Mouse (Mus musculus) left cerebral cortex, postnatal 14 days (tissue): ENCODE measurements around the gene Mrgprb2. TPM values are rescaled to one million over a fixed set of nuclear protein-coding genes. Genes with fewer than 3 reads are reported as not detected.

Experiments
- DNase-seq, 2 experiments: peaks; one replicate each; pipeline ENCODE4 v3.0.0; 2021 to 2022; ENCODE audit warnings: low spot score in 2 of 2, mixed read lengths in 1 of 2
- intact Hi-C: fragments of 180-260 bp; cut with DNase I; formaldehyde crosslinking; loops from one replicate; pipeline ENCODE4 v1.15.1; 2025
- long read RNA-seq, 2 experiments: library from polyadenylated mRNA; stranded (forward); transcript quantifications; one replicate each; pipeline ENCODE4 v2.0.0; 2021
- total RNA-seq, 2 experiments: library from RNA; stranded (reverse); gene quantifications; 2 replicates each; pipeline ENCODE4 v1.2.3; 2021

The Mrgprb2 gene
- not detected for total RNA-seq
- long read RNA-seq, experiment 1: 0 reads
- long read RNA-seq, experiment 2: 0 reads

DNA sequence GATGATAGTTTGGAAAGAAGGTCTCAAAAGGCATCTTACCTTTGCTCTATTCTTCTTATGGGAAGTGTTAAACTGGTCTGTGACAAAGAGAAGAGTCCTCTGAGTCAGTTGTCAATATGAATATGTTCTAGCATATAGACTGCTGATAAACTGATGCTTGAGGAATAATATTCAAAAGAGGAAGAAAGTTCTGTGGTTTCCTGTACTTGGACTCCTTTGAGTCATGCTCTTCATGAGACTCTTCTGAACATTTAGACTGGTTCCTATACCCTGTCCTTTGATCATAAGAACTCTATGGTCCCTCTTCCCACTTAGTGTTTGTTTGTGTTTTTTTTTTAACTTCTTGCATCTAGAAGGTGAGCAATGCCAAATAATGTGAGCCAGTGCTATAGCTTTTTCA lies at the start of gene Mrgprb2:
TSS of gene Mrgprb2 (minus strand) at position 101 of the 400 bp plus-strand sequence.
- DNase-seq: no peak
- intact Hi-C loops: no loop called here

Other genes starting within 250 kb of the Mrgprb2 start
- not detected for gene Mrgprb8, start 169.6 kb downstream of the Mrgprb2 start, total RNA-seq
- not detected for gene Mrgprb1, start 101.7 kb downstream of the Mrgprb2 start, total RNA-seq
- gene Mrgprx2, start 58.8 kb downstream of the Mrgprb2 start, total RNA-seq: not detected
- not detected for gene Mrgprb3, start 85.7 kb upstream of the Mrgprb2 start, total RNA-seq
- 10 to 100 TPM; 28.9 to 29.3 TPM for gene Zdhhc13, start 230.9 kb upstream of the Mrgprb2 start, total RNA-seq